In genomic region chr9:59073887-59074286, GRCm38 (mm10) we compare ENCODE assay signal across 27 mouse cellular contexts. TPM values are rescaled to one million over a fixed set of nuclear protein-coding genes. Genes with fewer than 3 reads are reported as not detected.
A peak's percentile ranks its signal among the peaks of the same experiment; 100 is the strongest.
DNase-seq lines count a peak whose midpoint lies in the region; ATAC-seq and TF ChIP-seq lines count a peak whose summit lies in the region.
"Had no signal": no experiment of that assay in that cellular context is flagged by ENCODE, and none has a peak within 500 bp of the region (broad histone marks: within the 10 kb centered on the region; RNA-seq: fewer than 3 reads in every experiment).

No protein-coding gene starts in this region.

- no peak for ATAC-seq in hindbrain, embryonic 15.5 days (ENCODE audit: low FRiP score, low read depth)
- ATAC-seq in hindbrain, embryonic 12.5 days (ENCODE audit: low FRiP score), result no peak
- ATAC-seq in forebrain, embryonic 16.5 days, result peak; percentile 45; the same call in 1 of the 2 replicates
- ATAC-seq in midbrain, embryonic 15.5 days (replicated peaks), result no peak
- ATAC-seq: liver, embryonic 12.5 days; Patski had no signal

- no peaks in the 10 kb centered on the region for H3K36me3 ChIP-seq in hindbrain, embryonic 15.5 days
- no peaks in the 10 kb centered on the region for H3K36me3 ChIP-seq in hindbrain, embryonic 12.5 days
- no peaks in the 10 kb centered on the region for H3K36me3 ChIP-seq in forebrain, embryonic 16.5 days (ENCODE audit: control insufficient read depth, insufficient read depth)
- no peaks in the 10 kb centered on the region for H3K36me3 ChIP-seq in midbrain, embryonic 15.5 days (replicated peaks)
- H3K36me3 ChIP-seq: embryonic facial prominence, embryonic 10.5 days; G1E; heart, embryonic 13.5 days; kidney, embryonic 15.5 days; limb, embryonic 13.5 days; liver, embryonic 12.5 days had no signal

- peaks cover 34% of the 10 kb centered on the region for H3K4me1 ChIP-seq in hindbrain, embryonic 15.5 days (replicated peaks)
- peaks cover 30% of the 10 kb centered on the region for H3K4me1 ChIP-seq in hindbrain, embryonic 12.5 days
- H3K4me1 ChIP-seq in forebrain, embryonic 16.5 days (replicated peaks; ENCODE audit: control insufficient read depth, insufficient read depth, low read length), result peaks cover 19% of the 10 kb centered on the region
- H3K4me1 ChIP-seq in midbrain, embryonic 15.5 days, result peaks cover 34% of the 10 kb centered on the region
- H3K4me1 ChIP-seq: liver, embryonic 12.5 days had no signal

- 60% methylated on average over 4 of the region's 4 CpGs for WGBS in hindbrain, embryonic 15.5 days
- WGBS in hindbrain, embryonic 12.5 days, result 71% methylated on average over 4 of the region's 4 CpGs
- WGBS in forebrain, embryonic 16.5 days, result 51% methylated on average over 4 of the region's 4 CpGs
- 60% methylated on average over 4 of the region's 4 CpGs for WGBS in midbrain, embryonic 15.5 days

- no peaks in the 10 kb centered on the region for H3K27me3 ChIP-seq in hindbrain, embryonic 15.5 days
- peaks cover 3% of the 10 kb centered on the region; the same call in 1 of the 2 replicates for H3K27me3 ChIP-seq in hindbrain, embryonic 12.5 days
- H3K27me3 ChIP-seq in forebrain, embryonic 16.5 days (replicated peaks; ENCODE audit: control insufficient read depth, insufficient read depth, low read length), result no peaks in the 10 kb centered on the region
- no peaks in the 10 kb centered on the region for H3K27me3 ChIP-seq in midbrain, embryonic 15.5 days (replicated peaks)
- H3K27me3 ChIP-seq: CH12.LX; heart, embryonic 13.5 days; kidney, embryonic 15.5 days; limb, embryonic 13.5 days had no signal

- DNase-seq in brain, embryonic 14.5 days (ENCODE audit: low read depth), result peak; percentile 74
- DNase-seq in ovary, adult 18-20 months (ENCODE audit: low spot score), result no peak
- no peak for DNase-seq in ovary, postnatal 10 days (ENCODE audit: low spot score)
- DNase-seq: adrenal gland, adult 2 months; B cell, adult 2 months; cerebellum, adult 9-10 months; gastrocnemius, postnatal 36 days; heart, adult 2 months; heart, postnatal 14 days; kidney, adult 11 months; kidney, postnatal 36 days; layer of hippocampus, postnatal 36 days; lung, adult 18-20 months; lung, postnatal 10 days; thymus, postnatal 14 days had no signal

- TF ChIP-seq POLR2A in brain, embryonic 14.5 days (IDR thresholded peaks at IDR 0.05; ENCODE audit: borderline replicate concordance, extremely low read depth, insufficient read depth, insufficient read length, poor library complexity, severe bottlenecking), result no peak

- TF ChIP-seq CTCF in brain, embryonic 14.5 days (IDR thresholded peaks at IDR 0.05; ENCODE audit: borderline replicate concordance, extremely low read depth, insufficient read depth, insufficient read length), result no peak

- no peak overlapping the region for H3K4me2 ChIP-seq in hindbrain, embryonic 15.5 days
- no peak overlapping the region for H3K4me2 ChIP-seq in hindbrain, embryonic 12.5 days (replicated peaks)
- H3K4me2 ChIP-seq in forebrain, embryonic 16.5 days (ENCODE audit: low read length), result no peak overlapping the region
- H3K4me2 ChIP-seq in midbrain, embryonic 15.5 days, result no peak overlapping the region
- H3K4me2 ChIP-seq: heart, embryonic 13.5 days; kidney, embryonic 15.5 days; limb, embryonic 13.5 days; liver, embryonic 12.5 days had no signal

- H3K9me3 ChIP-seq in hindbrain, embryonic 15.5 days, result no peaks in the 10 kb centered on the region
- no peaks in the 10 kb centered on the region for H3K9me3 ChIP-seq in hindbrain, embryonic 12.5 days (replicated peaks)
- H3K9me3 ChIP-seq in forebrain, embryonic 16.5 days (ENCODE audit: control insufficient read depth, low read length), result no peaks in the 10 kb centered on the region
- H3K9me3 ChIP-seq in midbrain, embryonic 15.5 days, result no peaks in the 10 kb centered on the region
- H3K9me3 ChIP-seq: embryonic facial prominence, embryonic 10.5 days; G1E; heart, embryonic 13.5 days; kidney, embryonic 15.5 days; limb, embryonic 13.5 days; liver, embryonic 12.5 days had no signal

- H3K27ac ChIP-seq in hindbrain, embryonic 15.5 days (replicated peaks), result 0 out of 2 replicates have a peak overlapping the region, but pooled peaks have one; percentile 17
- no peak overlapping the region for H3K27ac ChIP-seq in hindbrain, embryonic 12.5 days
- H3K27ac ChIP-seq in forebrain, embryonic 16.5 days (ENCODE audit: low read length), result no peak overlapping the region
- H3K27ac ChIP-seq in midbrain, embryonic 15.5 days, result 0 out of 2 replicates have a peak overlapping the region, but pooled peaks have one; percentile 32
- H3K27ac ChIP-seq: embryonic facial prominence, embryonic 10.5 days; heart, adult 2 months; heart, embryonic 13.5 days; kidney, embryonic 15.5 days; limb, embryonic 13.5 days; liver, embryonic 12.5 days had no signal

- H3K9ac ChIP-seq in hindbrain, embryonic 15.5 days, result no peak overlapping the region
- no peak overlapping the region for H3K9ac ChIP-seq in hindbrain, embryonic 12.5 days
- no peak overlapping the region for H3K9ac ChIP-seq in forebrain, embryonic 16.5 days (replicated peaks; ENCODE audit: low read depth, low read length)
- H3K9ac ChIP-seq in midbrain, embryonic 15.5 days, result no peak overlapping the region
- H3K9ac ChIP-seq: heart, embryonic 13.5 days; kidney, embryonic 15.5 days; limb, embryonic 13.5 days; liver, embryonic 12.5 days had no signal

- no peak overlapping the region for H3K4me3 ChIP-seq in hindbrain, embryonic 15.5 days
- no peak overlapping the region for H3K4me3 ChIP-seq in hindbrain, embryonic 12.5 days
- no peak overlapping the region for H3K4me3 ChIP-seq in forebrain, embryonic 16.5 days (replicated peaks; ENCODE audit: low read length)
- H3K4me3 ChIP-seq in midbrain, embryonic 15.5 days, result no peak overlapping the region
- H3K4me3 ChIP-seq: embryonic facial prominence, embryonic 10.5 days; heart, adult 2 months; heart, embryonic 13.5 days; kidney, embryonic 15.5 days; limb, embryonic 13.5 days; liver, embryonic 12.5 days had no signal

RNA-seq across cellular contexts. Expression of gene Neo1, which starts 37.6 kb away (rescaled TPM):
- polyA plus RNA-seq in hindbrain, embryonic 15.5 days (2015; fragmentation: Nextera tagmentation; extraction: Ambion mirVana), result 48.2 and 49.6 TPM in 2 replicates
- 62.7 and 66.0 TPM in 2 replicates for polyA plus RNA-seq in hindbrain, embryonic 12.5 days (2016; fragmentation: Nextera tagmentation; extraction: Ambion mirVana)
- polyA plus RNA-seq in brain, embryonic 14.5 days (2012; rRNA removed), result 74.4 and 98.3 TPM in 2 replicates
- polyA plus RNA-seq in forebrain, embryonic 16.5 days (2015; fragmentation: Nextera tagmentation; extraction: Ambion mirVana), result 64.7 and 71.2 TPM in 2 replicates
- polyA plus RNA-seq in midbrain, embryonic 15.5 days (2015; fragmentation: Nextera tagmentation; extraction: Ambion mirVana), result 49.2 and 53.9 TPM in 2 replicates
- polyA plus RNA-seq: G1E had no signal

Comparison
In these comparisons a context has a peak if more than half of its experiments do, and no peak if none do; other contexts are left out.
1. H3K27ac ChIP-seq: peak in hindbrain, embryonic 15.5 days (single experiment) and midbrain, embryonic 15.5 days (single experiment); none in hindbrain, embryonic 12.5 days (single experiment) and forebrain, embryonic 16.5 days (single experiment).